Mouse (Mus musculus) lung, postnatal 14 days (tissue): Measurements from ENCODE around the gene Olfr71.

Source experiments
- DNase-seq: peaks from one replicate; pipeline ENCODE4 v3.0.0; 2021

Olfr71 gene

DNA sequence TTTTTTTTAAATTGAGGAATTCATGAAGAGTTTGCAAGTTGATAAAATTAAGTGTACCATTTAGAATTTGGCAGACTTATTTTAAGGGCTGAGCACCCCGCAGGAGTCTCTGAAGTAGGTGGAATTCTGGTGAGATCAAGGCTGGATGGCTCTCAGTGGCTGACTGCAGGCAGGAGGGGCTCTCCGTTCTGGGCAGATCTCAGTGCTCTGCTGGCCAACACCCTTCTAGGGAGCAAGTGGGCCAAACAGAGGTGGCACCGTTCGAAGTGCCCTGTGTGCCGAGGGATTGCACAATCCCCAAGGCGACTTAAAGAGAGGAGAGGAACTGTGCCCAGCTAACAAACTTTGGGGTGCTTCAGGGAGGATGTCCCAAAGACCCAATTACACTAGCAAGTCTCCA is at the start of gene Olfr71:
TSS of gene Olfr71 (minus strand) at position 387 of the 400 bp plus-strand sequence.
- DNase-seq, result peak; percentile 57

DNA sequence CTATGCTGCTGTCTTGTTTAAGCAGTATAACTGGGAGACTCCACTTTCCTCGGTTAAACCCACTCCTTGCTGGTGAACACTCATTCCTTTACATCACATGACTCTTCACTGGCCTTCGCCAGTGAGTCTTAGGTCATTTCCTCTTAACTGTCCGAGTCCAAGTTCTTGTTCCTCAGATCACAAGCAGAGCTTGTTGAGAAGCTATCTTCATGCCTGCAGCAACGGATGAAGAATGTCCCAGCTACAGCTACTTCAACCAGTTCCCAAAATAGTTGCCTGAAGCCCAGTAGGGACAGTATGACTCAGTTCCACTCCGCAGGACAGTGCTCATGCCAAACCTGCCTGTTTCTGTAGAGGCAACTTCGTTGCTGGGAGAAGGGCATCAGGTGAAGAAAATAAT is 47.2 kb upstream of the Olfr71 start:
- DNase-seq, result peak; percentile 13

DNA sequence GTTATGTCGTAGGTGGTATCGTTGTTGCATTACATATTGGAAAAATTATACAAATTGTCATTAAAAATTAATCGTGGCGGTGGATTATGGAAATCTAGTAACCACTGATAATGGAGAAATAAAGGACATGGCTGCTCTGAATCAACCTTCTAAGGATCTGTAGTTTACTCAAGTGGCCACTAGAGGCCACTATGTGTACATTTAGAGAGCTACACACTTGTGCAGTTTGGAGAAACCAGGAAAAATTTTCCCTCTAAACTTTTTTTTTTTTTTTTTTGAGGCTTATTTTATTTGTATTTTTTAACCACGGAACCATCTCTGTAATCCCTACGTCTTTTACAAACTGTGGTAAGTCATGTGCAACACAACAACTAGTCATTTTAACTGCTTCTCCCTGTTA is 35.1 kb upstream of the Olfr71 start:
- peak; percentile 44 for DNase-seq

DNA sequence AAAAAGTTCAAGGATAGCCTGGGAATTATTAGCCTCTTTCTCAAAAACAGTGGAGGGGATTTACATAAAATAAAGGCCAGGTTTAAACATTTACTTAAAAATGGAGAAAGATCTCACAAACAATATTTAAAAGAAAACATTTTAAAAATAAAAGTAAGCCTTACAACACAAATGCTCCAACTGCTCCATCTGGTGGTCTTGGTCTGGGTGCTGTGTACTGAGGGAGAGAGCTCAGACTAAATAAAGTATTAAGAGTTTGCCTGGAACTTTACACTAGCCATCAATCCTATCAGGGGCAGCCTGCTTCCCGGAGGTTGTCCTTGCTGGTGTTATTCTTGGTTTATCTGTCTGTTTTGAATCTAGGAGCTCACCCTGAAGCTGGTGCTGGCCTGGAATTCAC is 33.0 kb upstream of the Olfr71 start:
- DNase-seq, result peak; percentile 34

DNA sequence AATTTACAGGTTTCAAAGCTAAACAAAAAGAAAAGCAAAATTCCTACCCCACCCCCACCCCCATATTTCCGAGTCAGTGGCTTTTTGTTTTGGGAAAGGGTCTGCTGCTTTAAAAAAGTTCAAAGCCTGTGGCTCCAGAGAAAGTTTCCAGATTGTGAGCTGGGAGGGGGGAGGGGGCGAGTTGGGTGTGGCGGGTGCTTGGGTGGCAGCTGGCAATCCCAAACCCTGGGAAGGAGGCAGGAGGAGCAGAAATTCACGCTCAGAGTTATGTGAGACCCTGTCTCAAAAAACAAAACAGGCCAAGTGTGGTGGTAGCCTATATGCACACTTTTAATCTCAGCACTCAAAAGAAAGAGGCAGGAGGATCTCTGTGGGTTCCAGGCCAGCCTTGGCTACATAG is 32.6 kb upstream of the Olfr71 start:
- DNase-seq, result no peak

DNA sequence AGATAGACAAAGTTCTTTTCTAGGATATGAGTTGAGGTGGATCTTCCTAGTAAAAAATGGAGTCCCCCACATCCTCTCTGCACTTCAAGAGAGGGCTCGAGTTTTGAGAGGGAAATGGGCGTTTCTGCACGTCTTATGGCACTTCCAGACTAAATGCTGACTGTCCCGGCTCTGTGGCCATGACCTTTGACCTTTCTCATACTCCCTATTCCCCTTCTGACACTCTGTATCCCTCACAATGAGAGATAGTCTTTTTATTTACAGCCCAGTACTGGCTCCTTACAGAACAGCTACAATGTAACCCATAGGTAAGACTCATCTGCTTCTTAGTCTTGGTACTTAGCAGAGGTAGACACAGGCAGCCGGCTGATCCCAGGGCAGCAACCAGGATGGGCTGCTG is 31.5 kb upstream of the Olfr71 start:
- DNase-seq, result no peak

DNA sequence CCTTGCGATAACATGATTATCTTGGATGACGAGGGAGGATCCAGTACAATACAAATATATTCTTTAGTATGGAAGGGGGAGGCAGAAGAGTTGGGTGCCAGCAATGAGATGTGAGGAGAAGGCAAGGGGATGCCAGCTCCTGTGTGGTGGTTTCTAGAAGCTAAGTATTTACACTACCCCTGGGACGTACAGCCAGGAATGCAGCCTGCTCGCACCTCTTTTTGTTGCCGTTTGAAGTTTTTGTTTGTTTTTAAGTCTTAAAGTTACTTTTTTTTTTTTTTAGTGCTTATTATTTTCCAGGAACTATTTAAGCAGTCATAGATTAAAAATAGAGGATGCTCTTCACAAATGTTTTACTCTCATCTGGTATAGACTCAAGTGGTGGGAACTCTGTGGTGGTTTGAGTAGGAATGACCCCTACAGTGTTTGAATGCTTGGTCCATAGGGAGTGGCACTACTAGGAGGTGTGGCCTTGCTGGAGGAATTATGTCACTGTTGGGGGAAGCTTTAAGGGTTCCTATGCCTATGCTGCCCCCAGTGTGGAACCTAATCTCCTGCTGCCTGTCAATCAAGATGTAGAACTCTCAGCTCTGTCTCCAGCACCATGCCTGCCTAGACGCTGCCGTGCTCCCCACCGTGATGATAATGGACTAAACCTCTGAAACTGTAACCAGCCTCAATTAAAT is 29.1 kb upstream of the Olfr71 start:
- DNase-seq, result no peak

DNA sequence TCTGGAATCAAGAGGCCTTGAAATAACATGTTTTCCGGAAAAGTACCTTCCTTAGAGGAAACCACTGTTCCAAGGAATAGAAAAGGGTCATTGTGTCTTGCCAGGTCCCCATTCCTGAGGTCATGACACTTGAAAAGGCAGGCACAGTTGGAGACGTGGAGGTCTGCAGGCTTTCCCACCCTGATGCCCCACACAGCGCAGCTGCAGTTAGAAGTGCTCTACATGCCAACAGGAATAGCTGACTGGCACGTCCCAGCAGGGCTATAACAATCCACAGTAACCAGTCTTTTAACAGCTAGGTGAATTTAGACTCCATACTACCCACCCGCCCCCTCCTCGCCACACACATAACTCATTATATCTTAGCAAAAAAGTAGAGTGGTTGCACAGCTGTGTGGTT is 27.1 kb upstream of the Olfr71 start:
- DNase-seq, result no peak

DNA sequence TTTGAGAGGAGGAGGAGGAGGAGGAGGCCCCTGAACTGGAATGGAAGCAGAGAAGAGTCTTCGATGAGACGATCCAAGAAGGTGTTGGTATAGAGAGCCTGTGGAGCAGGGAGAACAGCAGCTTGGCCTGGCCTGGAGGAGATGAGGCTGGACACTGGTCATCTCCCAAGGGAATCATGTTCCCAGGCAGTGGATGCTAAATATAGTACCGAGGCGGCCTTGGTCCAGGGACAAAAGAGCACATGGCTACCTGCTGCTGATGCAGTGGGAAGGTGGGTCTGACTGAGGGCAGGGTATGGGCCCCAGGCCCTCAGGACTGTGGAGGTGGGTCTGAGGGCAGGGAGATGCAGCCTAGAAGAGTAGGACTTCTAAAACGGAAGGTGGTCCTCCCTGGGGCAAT is 23.1 kb upstream of the Olfr71 start:
- DNase-seq, result no peak

DNA sequence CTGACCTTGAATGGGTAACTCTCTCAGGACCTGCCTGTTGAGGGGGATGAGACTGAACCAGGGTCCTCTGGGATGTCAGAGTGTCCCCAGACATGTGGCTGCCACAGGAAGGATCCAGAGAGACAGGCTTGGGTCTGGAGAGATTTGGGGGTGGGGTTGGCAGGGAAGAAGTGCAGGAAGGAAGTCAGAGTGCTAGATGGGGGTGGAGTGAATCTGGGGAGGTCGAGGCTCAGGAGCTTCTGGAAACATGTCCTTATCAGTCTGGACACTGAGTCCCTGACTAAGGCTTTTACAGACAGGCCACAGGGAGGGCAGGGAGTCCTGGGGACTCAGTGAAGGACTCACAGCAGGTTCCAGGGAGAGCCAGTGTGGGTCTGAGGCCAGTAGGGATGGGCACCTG is 22.1 kb upstream of the Olfr71 start:
- DNase-seq, result no peak

DNA sequence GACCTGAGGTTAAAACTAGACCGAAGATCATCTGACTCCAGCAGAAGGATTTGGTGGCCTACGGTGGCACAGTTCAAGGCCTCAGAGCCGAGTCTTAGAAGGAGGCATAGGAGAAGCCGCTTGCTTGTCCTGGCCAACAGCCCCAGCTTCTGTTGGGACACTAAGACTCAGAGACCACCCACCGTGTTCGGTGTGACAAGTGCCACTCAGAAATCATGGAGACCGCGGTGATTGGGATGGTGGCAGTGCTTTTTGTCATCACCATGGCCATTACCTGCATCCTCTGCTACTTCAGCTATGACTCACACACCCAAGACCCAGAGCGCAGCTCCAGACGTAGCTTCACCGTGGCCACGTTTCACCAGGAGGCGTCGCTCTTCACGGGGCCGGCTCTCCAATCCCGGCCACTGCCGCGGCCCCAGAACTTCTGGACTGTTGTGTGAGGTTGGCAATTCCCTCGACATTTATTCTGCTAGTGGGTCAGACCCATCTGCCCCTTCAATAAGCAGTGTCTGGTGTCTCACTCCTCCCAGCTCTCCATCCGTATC is 20.8 kb upstream of the Olfr71 start:
- DNase-seq, result no peak

DNA sequence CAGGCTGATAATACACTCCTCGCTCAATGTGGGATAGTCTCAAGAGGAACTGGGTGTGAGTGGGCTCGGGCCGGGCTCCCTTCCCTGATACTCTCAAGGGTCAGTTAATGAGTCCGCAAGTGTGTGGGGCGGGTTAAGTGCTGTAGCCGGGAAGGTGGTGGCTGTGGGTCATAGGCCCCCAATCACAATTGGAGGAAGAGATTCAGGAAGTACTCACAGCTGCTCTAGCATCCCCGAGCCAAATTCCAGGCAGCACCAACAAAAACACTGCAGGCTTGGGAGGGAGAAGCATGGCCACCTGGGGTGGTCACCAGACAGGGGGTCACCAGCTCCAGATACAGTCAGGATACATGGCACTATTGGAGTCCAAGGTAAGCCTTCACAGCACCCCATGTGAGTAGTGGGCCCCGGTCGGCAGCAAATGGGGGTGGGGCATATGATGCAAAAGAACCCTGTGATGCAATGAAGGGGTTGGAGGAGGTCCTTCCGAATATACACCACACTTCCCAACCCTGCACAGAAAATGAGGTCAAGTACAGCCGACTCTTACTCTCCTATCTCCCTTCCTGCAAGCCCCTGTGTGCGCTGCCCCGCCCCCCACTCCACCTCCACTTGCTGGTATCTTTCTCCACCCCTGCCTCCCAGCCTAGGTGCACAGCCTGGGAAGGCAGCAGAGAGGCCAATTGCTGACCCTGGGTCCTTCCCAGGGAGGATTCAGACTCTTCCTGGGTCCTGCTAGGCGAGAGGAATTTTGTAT is 19.9 kb upstream of the Olfr71 start, which contains the start of gene Spaar:
TSS of gene Spaar (plus strand) at position 241 of the 757 bp plus-strand sequence.
- DNase-seq, result peak; percentile 72

DNA sequence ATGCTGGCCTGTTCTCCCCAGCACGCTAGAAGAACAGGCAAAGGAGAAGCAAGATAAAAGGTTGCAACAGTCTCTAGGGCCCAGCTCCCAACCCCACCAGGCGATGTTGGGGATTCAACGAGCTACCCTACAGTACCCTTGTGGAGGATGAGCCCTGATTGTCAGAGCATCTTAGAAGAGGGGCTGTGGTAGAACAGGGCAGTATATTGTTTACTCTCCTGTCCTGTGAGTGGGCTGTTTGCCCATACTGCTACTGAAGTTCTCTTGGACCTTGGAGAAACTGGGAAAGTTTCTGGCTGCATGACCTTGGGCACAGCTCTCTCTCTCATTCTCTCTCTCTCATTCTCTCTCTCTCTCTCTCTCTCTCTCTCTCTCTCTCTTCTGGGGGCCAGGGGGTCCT is 19.1 kb upstream of the Olfr71 start:
- DNase-seq, result no peak

DNA sequence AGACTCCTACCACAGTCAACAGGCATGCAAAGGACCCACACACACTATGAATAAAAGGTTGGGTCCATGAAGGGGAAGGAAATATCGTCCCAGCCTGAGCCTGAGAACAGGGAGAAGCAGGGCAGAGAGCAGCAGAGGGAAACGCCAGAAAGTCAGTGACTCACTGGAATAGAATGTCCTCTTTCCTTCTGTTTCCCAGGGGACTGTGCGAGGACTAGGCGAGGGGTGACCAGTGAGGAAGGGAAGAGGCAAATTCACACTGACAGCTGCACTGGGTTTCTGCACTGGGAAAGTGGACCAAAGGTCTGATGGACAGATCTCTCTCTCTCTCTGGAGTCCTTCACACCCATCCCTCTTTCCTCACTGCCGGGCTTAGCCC is 18.5 kb upstream of the Olfr71 start:
- DNase-seq, result peak; percentile 67

DNA sequence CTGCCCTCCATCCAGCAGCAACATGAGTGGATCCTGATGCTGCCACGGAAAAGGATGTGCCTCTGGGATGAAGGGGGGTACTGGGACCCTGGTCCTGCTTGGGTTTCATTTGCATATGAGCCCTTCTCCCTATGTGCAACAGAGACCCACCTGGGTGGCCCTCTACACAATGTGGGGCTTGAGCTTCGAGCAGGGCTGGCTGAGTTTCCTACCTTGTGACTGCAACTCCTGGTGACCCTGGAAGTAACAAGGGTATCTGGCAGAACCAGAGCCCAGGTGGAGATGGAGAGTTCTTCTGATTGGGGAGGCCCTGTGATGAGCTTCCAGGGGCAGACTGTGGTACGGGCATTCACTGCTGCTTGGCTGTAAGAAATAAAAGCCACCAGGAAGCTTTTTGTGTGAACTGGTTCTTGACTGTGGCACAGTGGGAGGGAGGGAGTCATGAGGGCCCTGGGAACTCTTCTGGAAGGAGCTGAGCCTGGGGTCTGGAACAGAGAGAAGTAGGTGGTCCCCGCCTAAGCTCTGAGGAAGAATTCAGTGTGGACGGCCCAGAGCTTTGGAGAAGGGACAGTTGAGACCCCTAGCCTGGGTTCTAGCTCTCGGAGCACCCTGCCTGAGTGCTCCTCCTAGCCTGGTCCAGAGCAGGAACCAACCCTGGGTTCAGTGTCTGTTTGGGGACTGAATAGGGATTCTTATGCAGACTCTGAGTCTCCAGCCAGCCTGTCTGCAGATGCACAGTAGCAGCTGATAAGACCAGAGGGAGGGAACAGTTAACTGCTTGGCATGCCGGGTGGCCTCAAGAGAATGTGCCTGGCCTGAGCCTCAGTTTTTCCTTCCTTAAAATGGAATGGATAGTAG is 17.9 kb upstream of the Olfr71 start:
- no peak for DNase-seq

DNA sequence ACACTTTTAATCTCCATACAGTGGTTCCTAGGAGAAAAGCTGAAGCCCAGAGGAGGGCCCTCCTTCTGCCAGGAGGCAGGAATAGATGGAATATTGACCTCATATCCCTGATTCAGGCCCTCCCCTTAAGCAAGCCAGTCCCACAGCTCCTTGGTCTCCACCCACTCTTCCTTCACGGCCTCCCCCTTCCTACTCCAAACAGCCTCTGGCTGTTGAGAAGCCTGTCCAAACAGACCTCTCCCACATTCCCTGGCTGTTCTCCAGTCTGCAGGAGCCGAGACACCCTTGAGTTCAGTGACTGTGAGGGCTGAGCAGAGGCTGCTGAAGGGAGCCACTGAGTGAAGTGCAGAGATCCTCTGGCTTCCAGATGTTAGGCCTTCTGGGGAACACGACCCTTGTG is 16.9 kb upstream of the Olfr71 start, which contains the start of gene Hrct1:
TSS of gene Hrct1 (plus strand) at position 194 of the 400 bp plus-strand sequence.
- DNase-seq, result peak; percentile 90

DNA sequence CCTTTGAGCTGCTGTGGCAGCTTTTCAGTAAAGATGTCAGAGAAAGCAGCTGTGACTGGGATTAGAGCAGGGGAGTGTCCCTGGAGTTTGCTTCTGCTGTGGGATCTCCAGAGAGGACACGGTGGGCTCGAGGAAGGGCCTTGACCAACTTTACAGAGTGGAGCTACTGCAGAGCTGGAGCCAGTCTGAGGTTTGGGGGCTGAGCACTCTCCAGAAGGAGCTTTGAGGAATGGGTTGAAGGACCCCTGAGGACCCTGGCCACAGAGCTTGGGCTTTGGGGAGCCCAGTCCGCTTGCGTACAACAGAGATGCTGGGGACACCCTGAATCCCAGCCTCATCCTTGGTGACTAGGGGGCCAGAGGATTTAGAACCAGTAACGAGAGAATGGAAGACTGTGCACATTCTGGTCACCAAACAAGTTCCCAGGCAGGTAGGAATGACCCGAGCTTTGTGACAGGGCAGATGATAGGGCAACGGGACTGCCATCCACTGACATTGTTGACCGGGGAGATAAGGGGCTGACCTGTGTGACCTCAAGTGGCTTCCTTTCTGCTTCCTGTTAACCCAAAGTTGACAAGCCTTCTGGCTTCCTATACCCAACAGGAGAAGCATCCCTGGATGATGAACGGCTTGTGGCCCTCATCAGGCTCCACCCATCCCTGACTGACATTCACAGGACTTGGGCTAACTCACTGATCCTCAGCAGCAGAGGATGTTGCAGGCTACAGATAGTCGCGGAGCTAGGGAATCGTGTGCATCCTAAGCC is 16.4 kb upstream of the Olfr71 start:
- no peak for DNase-seq

DNA sequence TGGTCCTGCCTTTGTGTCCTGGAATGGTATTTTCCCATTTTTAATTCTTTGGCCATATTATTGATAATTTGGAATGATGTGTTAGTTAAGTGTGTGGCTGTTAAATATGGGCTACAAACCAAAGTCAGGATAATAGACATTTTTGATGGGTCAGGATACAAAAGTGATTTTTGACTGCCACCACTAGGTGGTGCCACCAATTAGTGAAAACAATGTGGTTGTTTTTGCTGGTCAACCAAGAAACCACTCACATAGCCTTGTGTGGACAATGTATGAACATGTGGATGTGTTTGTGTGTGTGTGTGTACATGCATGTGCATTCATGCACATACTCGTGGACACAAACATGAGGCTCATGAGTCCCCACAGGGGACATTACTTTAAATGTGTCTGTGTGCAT is 14.7 kb upstream of the Olfr71 start:
- peak; percentile 79 for DNase-seq

DNA sequence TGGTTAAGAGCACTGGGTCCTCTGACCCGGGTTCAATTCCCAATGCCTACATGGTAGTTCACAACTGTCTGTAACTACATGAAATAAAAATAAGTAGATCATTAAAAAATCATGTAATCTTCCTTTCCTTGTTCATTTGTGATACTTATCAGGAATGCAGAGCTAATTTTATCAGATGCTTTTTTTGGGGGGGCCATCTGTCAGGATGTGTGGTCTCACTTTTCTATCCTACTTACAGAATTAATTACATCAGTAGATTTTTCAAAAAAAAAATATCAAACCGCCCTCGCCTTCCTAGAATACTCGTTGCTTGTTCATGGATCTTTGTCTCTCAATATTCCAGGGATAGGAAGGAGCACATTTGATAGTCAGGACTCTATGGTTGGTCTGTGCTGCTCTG is 12.1 kb upstream of the Olfr71 start:
- DNase-seq, result no peak

DNA sequence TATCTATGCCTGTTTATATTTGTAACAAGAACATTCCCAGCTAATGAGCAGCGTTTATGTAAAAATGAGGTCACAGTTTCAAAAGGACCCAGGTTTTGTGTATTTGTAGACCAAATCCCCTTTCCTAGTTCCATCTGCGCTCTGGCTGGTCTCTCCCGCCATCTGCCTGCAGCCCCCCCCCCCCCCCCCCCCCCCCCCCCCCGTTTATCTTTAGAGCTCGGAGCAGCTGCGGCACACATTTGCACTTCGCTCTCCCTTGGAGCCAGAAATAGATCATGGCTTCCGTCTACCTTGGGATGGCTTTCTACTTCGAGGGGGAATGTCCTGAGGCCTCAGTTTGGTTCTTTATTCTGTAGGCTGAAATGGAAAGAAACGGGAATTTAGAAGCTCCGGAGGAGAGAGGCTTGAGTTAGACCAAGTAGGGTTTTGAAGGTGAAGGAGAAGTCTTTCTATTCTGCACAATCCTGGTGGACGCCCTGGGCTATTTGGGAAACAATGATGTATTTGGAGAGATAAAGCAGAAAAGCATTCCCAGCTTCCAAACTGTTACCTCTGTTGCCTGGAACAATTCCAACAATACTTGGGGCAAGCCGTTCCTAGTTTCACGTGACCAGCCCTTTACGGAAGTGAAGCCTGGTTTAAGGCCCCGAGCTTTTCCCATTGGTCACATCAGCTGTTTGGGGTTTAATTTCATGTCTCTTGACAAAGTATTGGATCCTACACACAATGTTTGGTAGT is 10.6 kb upstream of the Olfr71 start:
- no peak for DNase-seq

DNA sequence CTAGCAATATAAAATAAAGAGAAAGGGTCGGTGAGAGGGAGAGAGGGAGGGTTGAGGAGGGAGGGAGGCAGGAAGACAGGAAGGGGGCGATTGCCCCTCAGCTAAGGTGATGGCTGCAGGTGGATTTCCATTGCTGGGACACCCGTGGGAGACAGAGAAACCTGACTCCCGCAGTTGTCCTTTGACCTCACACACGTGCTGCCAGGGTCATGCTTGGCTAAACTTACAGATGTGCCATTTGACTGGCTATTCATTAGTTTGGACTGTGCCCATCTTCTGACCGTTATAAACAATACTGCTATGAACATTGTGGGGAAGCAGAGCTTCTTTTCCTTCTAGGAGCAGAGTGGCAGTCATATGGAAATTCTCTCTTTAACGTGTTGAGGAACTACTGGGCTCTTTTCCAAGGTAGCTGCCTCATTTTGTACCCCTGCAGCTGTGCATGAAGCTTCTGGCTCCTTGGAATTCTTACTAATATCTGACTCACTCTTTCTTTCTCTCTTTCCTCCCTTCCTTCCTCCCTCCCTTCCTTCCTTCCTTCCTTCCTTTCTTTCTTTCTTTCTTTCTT is 3.7 kb upstream of the Olfr71 start:
- DNase-seq, result no peak
